Mouse (Mus musculus) hindbrain, embryonic 10.5 days (tissue): Measurements from ENCODE around the gene Zcchc14. TPM values are rescaled to one million over a fixed set of nuclear protein-coding genes. Genes with fewer than 3 reads are reported as not detected.

ENCODE experiments used
- DNase-seq: peaks from one replicate; pipeline ENCODE4 v3.0.0-alpha.2; 2017; ENCODE audit warnings: low spot score
- H3K27ac ChIP-seq: fragments of 300-500 bp; sonication (generic); 2 replicates; pipeline ENCODE4 v1.5.1; 2016; ENCODE audit warnings: mild to moderate bottlenecking, moderate library complexity
- H3K27me3 ChIP-seq: fragments of 300-500 bp; sonication (generic); 2 replicates; pipeline ENCODE4 v1.6.1; 2016; ENCODE audit warnings: mild to moderate bottlenecking; ENCODE audit not compliant: poor library complexity, insufficient read depth, severe bottlenecking
- H3K36me3 ChIP-seq: fragments of 300-500 bp; sonication (generic); 2 replicates; pipeline ENCODE4 v1.6.1; 2016; ENCODE audit warnings: mild to moderate bottlenecking, moderate library complexity
- H3K4me1 ChIP-seq: fragments of 300-500 bp; sonication (generic); replicated peaks from 2 replicates; pipeline ENCODE4 v1.6.1; 2016; ENCODE audit warnings: mild to moderate bottlenecking
- H3K4me3 ChIP-seq: fragments of 300-500 bp; sonication (generic); 2 replicates; pipeline ENCODE4 v1.5.1; 2016; ENCODE audit warnings: mild to moderate bottlenecking, moderate library complexity
- H3K9me3 ChIP-seq: fragments of 300-500 bp; sonication (generic); 2 replicates; pipeline ENCODE4 v1.6.1; 2016; ENCODE audit warnings: mild to moderate bottlenecking, moderate library complexity
- WGBS: fragments of 180-500 bp; shearing (Covaris S2); methylation state at CpG from one replicate; pipeline ENCODE4 v1.1.7; 2016; 5-methylcytosine and 5-hydroxymethylcytosine counted together
- polyA plus RNA-seq: library from polyadenylated mRNA; unstranded; fragments of >200 nt; fragmentation: Nextera tagmentation; extraction: Ambion mirVana; gene quantifications from 2 replicates; pipeline ENCODE4 v1.2.1, GENCODE M21; 2016

Gene Zcchc14
- polyA plus RNA-seq, 1 experiment from 2014 or later: 14.6 TPM

DNA sequence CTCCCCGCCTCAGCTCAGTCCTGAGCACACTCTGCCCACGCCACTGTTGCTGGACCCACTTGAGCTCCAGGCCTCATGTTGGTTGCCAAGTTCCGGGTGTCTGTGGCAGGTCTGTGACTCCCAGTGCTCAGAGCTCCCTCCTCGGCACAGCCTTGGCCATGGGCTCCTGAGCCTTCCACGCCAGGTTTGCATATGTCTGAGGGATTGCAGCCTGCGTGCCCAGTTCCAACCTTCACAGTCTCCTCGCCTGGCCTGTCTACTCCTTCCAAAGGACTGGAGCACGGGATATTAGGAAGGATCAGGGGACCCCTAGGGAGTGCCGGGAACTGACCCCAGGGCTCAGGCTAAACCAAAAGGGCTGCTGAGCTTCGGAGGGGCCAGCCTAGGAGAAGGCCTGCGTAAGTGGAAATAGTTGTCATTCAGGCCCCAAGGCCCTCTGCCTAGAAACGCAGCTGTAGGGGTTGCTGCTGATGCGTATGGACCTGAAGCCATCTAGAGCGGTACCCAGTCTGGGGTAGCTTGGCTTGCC, 2.3 kb upstream of the Zcchc14 start:
- Histone ChIP-seq H3K27me3 (peaks cover 6% of the 10 kb centered on the region; the same call in 1 of the 2 replicates), H3K9me3 (no peaks in the 10 kb centered on the region), H3K27ac (no peak overlapping the region), H3K36me3 (peaks cover 7% of the 10 kb centered on the region), H3K4me3 (no peak overlapping the region), H3K4me1 (peaks cover 43% of the 10 kb centered on the region)
- no peak for DNase-seq
- WGBS: 78% methylated on average over 14 of the region's 14 CpGs

DNA sequence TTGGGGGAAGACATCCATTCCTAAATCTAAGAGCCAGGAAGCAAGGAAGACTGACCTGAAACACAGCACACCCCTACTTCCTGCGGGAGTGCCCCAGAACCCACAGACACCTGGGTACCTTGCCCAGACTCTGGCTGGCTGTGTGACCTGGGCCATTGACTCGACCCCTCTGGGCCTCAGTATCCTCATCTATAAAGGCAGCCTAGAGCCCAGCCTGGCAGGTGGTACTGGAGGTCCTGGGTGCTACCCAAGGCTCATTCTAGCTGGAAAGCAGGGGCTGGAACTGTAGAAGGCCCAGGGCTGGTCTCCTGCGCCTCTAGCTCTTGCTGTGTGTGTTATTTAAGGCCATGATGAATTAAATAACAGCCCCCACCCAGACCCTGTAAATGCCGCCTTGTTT, 1.4 kb upstream of the Zcchc14 start:
- WGBS: 77% methylated on average over 4 of the region's 4 CpGs
- DNase-seq: no peak
- Histone ChIP-seq H3K27me3 (peaks cover 6% of the 10 kb centered on the region; the same call in 1 of the 2 replicates), H3K27ac (peak overlapping the region; percentile 96), H3K4me1 (peaks cover 52% of the 10 kb centered on the region), H3K36me3 (peaks cover 13% of the 10 kb centered on the region), H3K9me3 (no peaks in the 10 kb centered on the region), H3K4me3 (peak overlapping the region; percentile 79)

DNA sequence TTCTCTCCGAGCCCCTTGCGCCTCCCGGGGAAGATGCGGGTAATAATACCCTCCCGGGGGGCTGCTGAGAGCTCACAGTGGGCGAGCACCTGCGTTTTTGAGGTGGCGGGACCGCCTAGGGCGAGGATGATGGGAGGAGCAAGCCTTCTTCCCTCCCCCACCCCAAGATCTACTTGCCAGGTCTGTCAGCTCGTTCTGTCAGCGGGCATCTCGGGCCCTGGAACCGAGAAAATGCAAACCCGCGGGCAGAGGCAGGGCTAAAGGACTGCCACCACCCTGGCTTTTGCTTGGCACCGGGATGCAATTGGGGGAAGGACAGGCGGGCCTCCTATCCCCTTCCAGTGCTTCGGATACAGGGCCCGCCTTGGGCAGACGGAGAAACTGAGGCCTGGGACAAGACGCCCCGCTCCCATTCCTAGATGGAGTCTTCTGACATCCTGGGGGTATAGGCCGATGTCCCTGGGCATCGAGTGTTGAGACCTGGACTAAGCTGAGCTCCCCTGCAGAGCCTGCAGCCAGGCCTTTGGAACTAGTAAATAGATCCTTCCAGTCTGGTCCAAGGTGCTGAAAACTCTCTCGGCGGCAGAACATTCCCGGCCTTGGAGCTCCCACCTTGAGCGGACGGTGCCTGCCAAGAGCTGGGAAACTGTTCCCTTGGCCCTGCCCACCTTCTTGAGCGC, 779 bp upstream of the Zcchc14 start:
- no peak for DNase-seq

DNA sequence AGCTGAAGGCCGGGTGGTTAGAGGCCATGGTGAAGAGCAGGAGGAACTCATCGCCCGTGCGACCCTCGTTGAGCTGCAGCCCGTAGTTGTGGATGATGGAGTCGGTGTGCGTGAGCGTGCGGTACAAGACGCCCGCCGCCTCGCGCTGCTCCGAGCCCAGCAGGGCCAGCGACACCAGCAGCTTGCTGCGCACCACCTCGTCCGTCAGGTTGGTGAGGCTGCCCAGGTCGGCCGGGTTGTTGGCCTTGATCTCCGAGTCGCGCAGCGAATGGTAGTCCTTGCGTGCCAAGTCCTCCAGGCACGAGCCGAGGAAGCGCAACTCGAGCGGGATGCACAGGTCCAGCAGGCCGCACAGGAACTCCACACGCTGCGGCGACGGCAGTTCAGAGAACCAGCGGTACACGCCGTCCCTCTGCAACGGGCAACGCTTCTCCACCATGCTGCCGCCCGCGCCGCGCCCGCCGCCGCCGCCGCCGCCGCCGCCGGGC, 783 bp downstream of the Zcchc14 start:
- Histone ChIP-seq H3K36me3 (peaks cover 18% of the 10 kb centered on the region), H3K27ac (peak overlapping the region; percentile 86), H3K9me3 (no peaks in the 10 kb centered on the region), H3K4me3 (peak overlapping the region; percentile 89), H3K4me1 (peaks cover 72% of the 10 kb centered on the region), H3K27me3 (peaks cover 6% of the 10 kb centered on the region; the same call in 1 of the 2 replicates)
- DNase-seq: peak; percentile 70
- WGBS: 3% methylated on average over 56 of the region's 56 CpGs

More for the DNA sequence above, 779 bp upstream of the Zcchc14 start:
- H3K4me3 ChIP-seq: peak overlapping the region; percentile 79
- peaks cover 13% of the 10 kb centered on the region for H3K36me3 ChIP-seq
- H3K9me3 ChIP-seq: no peaks in the 10 kb centered on the region
- peaks cover 6% of the 10 kb centered on the region; the same call in 1 of the 2 replicates for H3K27me3 ChIP-seq
- peak overlapping the region; percentile 96 for H3K27ac ChIP-seq
- H3K4me1 ChIP-seq: peaks cover 58% of the 10 kb centered on the region
- 2% methylated on average over 31 of the region's 31 CpGs for WGBS

DNA sequence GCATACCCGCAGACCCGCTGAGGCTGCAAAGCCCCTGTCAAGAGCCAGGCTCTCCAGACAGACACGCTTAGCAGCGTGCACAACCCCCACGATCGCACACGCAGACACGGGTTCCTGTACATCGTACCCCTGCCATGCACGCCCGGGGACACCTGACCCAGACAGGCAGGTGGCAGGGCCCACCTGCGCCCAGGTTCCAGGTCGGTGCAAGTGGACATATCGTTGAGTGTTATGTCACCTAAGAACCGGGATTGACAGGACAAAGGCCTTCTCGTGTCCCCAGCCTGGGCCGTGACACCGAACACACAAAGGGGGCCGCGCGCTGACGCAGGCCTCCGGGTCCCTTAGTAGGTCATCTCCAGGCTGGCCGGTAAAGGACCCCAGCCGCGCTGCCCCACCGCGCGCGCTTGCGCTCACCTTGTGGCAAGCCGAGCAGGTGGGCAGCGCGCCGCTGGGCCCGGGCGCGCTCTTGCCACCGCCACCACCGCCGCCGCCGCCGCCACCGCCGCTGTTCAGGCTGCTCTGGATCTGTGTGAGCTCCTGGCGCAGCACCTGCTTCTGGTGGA, 1.3 kb downstream of the Zcchc14 start:
- H3K36me3 ChIP-seq: peaks cover 18% of the 10 kb centered on the region
- peak overlapping the region; percentile 89 for H3K4me3 ChIP-seq
- peaks cover 6% of the 10 kb centered on the region; the same call in 1 of the 2 replicates for H3K27me3 ChIP-seq
- H3K9me3 ChIP-seq: no peaks in the 10 kb centered on the region
- DNase-seq: peak; percentile 15
- H3K27ac ChIP-seq: peak overlapping the region; percentile 86
- WGBS: 14% methylated on average over 47 of the region's 47 CpGs
- H3K4me1 ChIP-seq: peaks cover 73% of the 10 kb centered on the region

DNA sequence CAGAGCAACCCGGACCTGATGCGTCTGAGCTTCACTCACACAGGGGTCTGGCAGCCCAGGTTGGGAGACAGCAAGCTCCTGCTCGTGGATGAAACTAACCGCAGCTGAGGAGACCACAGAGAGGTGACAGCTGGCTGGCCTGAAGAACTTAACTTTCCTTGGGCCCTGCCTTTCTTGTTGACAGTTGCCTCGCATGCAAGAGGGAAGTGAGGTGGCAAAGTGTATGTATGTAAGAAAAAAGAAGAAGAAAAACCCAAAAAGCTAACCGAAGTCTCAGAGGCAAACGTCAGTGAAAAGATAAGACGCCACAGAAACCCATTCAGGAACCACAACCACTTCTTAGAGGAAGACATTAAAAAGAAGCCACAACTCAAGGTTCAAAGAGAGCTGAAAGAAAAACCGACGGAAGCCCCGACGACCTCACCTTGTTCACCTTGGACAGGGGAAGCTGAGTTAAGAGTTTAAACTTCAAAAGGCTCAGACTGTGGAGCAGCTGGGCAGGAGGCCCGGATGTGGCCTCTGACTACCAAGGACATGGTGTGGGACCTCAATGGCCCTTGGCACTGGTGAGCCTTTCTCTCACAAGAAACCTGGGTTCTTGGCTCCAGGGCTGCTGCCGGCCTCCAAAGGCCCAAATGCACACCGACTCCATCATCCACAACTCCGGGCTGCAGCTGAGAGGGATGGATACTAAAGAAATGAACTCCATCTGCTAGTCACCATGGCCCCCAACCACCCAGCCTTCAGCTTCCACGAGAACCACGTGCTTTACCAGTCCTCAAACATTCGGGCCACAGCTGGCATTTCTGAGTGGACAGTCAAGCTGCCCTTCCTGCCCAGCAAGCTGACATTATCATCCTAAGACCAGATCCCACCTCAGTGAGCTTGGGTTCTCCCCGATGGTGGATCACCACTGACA, 2.1 kb downstream of the Zcchc14 start:
- peak overlapping the region; percentile 86 for H3K27ac ChIP-seq

DNA sequence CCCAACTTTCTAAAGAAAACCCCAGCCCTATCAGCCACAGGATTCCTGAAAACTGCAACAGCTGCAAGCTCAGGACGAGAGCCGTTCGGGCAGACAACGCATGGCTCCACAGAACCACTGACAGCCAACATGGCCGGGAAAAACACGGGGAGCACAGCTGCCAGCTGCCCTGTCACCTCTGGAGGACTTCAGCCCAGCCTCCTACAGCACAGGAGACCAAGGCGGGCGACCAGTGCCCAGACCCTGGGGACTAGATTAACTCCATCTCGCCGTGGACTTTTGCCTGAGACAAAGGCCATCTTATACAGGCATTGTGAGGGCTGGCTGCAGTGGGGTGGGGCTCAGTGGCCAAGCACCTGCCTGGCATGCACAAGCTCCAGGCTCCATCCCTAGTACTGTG, 2.8 kb downstream of the Zcchc14 start:
- WGBS: 68% methylated on average over 10 of the region's 10 CpGs
- Histone ChIP-seq H3K27ac (peak overlapping the region; percentile 40), H3K27me3 (peaks cover 3% of the 10 kb centered on the region; the same call in 1 of the 2 replicates), H3K9me3 (no peaks in the 10 kb centered on the region), H3K4me3 (peak overlapping the region; percentile 89), H3K36me3 (peaks cover 18% of the 10 kb centered on the region), H3K4me1 (peaks cover 69% of the 10 kb centered on the region)
- no peak for DNase-seq

More for the DNA sequence above, 2.1 kb downstream of the Zcchc14 start:
- Histone ChIP-seq H3K36me3 (peaks cover 18% of the 10 kb centered on the region), H3K4me1 (peaks cover 75% of the 10 kb centered on the region), H3K9me3 (no peaks in the 10 kb centered on the region), H3K4me3 (peak overlapping the region; percentile 89), H3K27me3 (peaks cover 6% of the 10 kb centered on the region; the same call in 1 of the 2 replicates)
- DNase-seq: no peak
- 75% methylated on average over 20 of the region's 20 CpGs for WGBS

DNA sequence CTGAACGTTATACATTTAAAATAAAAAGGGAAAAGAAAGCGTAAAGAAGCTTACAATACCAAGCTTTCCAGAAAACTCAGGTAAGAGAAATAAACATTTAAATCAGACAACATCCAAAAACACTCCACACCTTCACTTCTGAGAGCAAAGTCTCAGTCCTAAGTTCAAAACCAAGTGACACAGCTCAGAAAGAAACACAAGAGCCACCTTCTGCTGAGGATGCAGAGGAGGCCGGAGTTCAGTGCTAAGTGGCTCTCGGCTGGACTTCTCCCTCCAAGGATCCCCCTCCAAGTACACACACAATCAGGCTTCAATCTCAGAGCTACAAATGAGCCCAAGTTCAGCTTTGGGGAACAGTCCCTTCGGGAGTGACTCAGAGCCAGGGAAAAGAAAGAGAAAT, 3.3 kb downstream of the Zcchc14 start:
- peak overlapping the region; percentile 89 for H3K4me3 ChIP-seq
- H3K9me3 ChIP-seq: no peaks in the 10 kb centered on the region
- DNase-seq: no peak
- peaks cover 68% of the 10 kb centered on the region for H3K4me1 ChIP-seq
- peaks cover 18% of the 10 kb centered on the region for H3K36me3 ChIP-seq
- H3K27ac ChIP-seq: 0 out of 2 replicates have a peak overlapping the region, but pooled peaks have one; percentile 40
- no peaks in the 10 kb centered on the region; the same call in 1 of the 2 replicates for H3K27me3 ChIP-seq
- WGBS: 88% methylated on average over 5 of the region's 5 CpGs

DNA sequence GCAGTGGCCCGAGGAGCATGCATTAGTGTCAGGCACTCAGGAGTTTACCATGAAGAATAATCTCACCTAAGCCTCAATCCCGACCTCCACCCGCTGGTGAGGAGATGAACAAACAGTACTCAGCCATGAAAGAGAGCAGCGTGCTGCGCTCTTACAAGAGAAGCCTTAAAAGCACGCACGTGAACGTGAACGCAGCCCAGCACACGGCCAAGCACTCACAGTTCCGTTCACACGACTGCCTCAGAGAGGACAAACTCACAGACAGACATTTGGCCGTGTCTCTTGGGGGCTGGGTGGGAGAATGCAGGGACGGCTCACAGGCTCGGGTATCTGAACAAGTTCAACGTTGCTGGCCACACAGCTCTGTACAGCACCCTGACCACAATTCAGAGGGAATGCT, 4.2 kb downstream of the Zcchc14 start:
- WGBS: 84% methylated on average over 16 of the region's 16 CpGs
- peak overlapping the region; percentile 9; the same call in 1 of the 2 replicates for H3K4me3 ChIP-seq

DNA sequence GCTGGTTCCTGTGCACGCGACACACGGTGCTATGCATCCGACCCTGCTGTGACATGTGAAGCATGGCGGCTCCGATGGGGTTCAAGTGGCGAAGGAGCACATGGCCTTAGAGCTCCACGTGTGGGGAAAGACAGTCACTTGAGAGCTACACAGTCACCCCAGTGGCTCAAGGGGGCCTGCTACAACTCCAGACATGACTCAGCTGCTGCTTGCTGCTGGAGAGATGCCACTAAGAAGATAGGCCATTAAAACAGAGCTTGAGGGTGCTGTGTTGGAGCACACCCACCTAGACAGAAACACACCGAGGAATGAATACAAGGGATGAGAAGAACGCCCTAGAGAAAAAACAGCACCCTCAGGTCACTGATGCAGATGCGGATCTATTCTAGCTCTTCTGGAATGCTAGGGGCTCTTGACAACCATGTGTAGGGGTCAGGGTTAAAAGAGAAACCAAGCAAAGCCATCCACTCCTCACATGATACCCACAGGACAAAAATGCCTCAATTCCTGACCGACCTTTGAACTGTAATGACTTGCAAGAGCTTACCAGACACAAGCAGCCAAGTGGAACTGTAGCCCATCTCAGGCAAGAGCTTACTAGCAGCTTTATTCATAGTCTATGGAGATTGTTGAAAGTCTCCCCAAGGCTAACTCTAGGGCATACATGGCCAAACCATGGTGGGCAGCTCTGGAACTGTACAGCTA, 5.0 kb downstream of the Zcchc14 start:
- Histone ChIP-seq H3K27me3 (no peaks in the 10 kb centered on the region), H3K4me1 (peaks cover 71% of the 10 kb centered on the region), H3K36me3 (peaks cover 18% of the 10 kb centered on the region), H3K4me3 (no peak overlapping the region; the same call in 1 of the 2 replicates), H3K9me3 (no peaks in the 10 kb centered on the region), H3K27ac (no peak overlapping the region)
- no peak for DNase-seq
- WGBS: 89% methylated on average over 12 of the region's 12 CpGs

More for the DNA sequence above, 4.2 kb downstream of the Zcchc14 start:
- Histone ChIP-seq H3K4me1 (peaks cover 68% of the 10 kb centered on the region), H3K36me3 (peaks cover 18% of the 10 kb centered on the region), H3K9me3 (no peaks in the 10 kb centered on the region), H3K27me3 (no peaks in the 10 kb centered on the region), H3K27ac (no peak overlapping the region)
- no peak for DNase-seq

DNA sequence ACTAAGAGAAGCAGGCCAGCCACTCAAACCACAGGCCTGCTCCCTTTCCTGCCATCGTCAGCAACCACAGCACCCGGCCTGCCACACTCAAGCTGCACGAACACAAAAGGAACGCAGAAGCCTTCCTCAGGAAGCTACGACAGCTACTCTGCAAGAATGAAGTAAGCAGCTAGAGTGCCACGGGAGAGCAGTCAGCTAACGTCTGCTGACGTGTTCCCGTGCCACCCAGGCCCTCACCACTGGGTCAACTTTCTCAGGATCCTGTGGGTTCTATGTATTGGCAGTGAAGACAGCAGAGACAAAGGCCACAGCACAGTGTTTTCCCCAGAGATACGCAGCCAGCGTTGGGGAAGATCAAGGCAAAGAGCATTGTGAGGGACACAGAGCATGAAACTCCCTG, 9.3 kb downstream of the Zcchc14 start:
- H3K4me3 ChIP-seq: no peak overlapping the region

DNA sequence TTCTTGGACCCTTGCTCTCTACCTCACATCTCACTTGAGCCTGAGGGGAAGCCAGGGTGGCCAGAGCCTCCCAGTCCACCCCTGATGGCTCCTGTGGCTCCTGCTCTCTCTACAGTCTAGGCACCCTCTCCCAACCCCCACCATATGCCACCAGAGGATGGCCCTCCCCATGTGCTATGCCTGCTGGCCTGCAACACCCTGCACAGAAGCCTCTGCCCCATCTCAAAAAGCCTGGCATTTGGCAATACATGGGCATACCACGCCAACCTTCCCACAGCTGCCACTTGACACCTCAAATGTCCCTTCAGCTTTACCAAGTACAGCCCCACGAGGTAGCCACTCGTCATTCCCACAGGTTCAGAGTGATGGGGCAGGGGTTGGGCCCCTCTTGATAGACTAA, 9.9 kb downstream of the Zcchc14 start:
- H3K36me3 ChIP-seq: peaks cover 8% of the 10 kb centered on the region
- H3K27me3 ChIP-seq: no peaks in the 10 kb centered on the region
- no peak for DNase-seq
- H3K27ac ChIP-seq: no peak overlapping the region
- no peaks in the 10 kb centered on the region for H3K9me3 ChIP-seq
- no peak overlapping the region for H3K4me3 ChIP-seq
- peaks cover 52% of the 10 kb centered on the region for H3K4me1 ChIP-seq
- WGBS: 80% methylated on average over 3 of the region's 3 CpGs

More for the DNA sequence above, 9.3 kb downstream of the Zcchc14 start:
- no peaks in the 10 kb centered on the region for H3K27me3 ChIP-seq
- no peak overlapping the region for H3K27ac ChIP-seq
- peaks cover 5% of the 10 kb centered on the region for H3K36me3 ChIP-seq
- 77% methylated on average over 11 of the region's 11 CpGs for WGBS
- DNase-seq: no peak
- H3K9me3 ChIP-seq: no peaks in the 10 kb centered on the region
- peaks cover 55% of the 10 kb centered on the region for H3K4me1 ChIP-seq
